Mouse (Mus musculus): ENCODE data around the gene Lenep.
A peak's percentile ranks its signal among the peaks of the same experiment; 100 is the strongest.

The Lenep gene

GRCm38 (mm10) chr3:89390699-89391662 is 11.6 kb downstream of the Lenep start:
- DNase-seq, result no peak

DNA sequence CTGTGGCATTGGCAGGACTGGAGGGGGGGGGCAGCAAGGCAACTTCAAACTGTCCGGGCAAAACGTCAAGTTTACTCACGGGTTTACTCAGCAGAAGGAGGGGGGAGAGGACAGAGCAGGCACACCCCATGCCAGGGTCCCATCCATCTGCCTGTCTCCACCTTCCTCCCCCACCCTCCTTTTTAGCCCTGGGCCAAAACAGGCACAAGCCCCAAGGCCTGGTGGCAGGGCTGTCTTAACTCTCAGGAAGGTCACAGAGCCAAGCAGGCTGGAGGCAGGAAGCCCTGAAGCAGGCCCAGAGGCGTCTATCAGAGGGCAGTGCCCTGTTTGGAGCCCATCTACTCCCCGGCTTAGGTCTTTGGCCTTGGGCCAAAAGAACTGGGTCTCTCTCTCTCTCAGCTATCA is 12.5 kb downstream of the Lenep start:
- no peak for DNase-seq

- DNase-seq, result no peak
Measured at GRCm38 (mm10) chr3:89388901-89389740, 13.5 kb downstream of the Lenep start.

- no peak for DNase-seq
Measured at GRCm38 (mm10) chr3:89388134-89388881, 14.3 kb downstream of the Lenep start.

- no peak for DNase-seq
Measured at GRCm38 (mm10) chr3:89387632-89388031, 15.0 kb downstream of the Lenep start.

DNA sequence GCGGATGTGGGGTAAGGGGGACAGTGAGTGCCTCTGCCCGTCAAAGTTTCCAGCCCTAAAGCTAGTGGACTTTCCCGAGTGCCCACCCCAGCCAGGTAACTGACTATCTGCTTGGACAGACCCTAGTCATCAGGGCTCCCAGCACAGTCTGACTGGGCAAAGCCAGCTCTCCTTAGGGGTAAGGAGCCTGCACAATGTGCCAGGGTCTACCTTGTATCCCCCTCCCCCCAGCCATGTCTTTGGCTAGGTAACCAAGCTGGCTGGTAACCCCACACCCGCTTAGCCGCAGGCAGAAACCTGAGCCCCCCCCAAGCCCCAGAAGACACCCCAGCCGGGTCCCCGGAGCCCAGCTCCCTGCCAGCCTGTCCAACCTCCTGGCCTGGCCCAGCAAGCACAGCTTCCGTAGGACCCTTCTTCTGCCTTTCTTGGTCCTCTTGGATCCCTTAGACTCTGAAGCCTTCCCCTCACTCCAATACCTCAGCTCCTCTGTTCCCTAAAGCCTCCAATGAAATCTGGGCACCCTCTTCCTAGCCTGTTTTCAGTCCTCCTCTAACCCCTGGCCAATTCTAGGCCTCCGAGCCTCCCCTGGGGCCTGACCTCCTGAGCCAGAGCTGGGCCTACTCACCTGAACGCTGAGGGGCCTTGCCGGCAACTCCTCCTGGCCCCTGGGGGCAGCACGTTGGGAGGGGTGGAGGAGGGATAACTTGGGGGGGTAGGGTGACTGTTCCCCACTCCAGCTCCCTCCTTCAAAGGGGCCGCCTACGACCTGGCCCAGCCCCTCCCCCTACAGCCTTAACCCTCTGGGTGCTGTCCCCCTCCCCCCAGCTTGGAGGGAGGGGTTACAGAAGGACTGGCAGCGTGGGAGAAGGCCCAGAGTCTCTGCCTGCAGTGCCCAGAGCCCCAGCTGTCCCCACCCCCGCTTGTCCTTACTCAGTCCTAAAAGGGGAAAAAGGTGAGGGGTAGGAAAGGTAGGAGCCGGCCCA is 15.9 kb downstream of the Lenep start:
- no peak for DNase-seq

- DNase-seq, result no peak
Measured at GRCm38 (mm10) chr3:89385451-89385850, 17.1 kb downstream of the Lenep start.

GRCm38 (mm10) chr3:89384331-89385076 is 18.1 kb downstream of the Lenep start:
- DNase-seq, result no peak

DNA sequence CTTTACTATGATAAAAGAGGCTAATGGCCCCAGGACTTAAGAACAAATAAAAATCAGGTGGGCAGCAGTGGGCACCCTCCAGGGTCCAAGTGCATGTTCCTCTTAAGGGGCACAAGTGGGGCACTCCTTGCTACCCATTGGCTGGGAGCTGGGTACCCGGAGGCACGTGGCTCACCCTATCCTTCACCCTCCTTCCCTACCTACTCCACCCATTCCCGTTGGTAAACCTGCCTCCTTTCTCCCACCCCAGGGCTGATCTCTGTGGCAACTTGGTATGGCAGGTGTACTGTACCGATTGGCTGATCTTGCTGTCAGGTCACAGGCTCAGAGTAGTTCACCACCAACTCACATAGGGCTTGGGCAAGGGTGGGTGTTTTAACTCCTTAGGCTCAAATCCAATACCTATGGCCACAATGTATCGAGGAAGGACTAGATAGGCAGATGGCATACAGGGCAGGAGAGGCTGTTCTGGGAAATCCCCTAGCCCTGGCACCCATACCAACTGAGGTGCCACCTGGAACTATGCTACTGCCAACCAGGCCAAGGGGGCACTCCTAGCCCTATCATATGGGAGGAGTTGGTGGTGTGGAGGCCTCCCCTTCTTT is 18.8 kb downstream of the Lenep start:
- no peak for DNase-seq

DNA sequence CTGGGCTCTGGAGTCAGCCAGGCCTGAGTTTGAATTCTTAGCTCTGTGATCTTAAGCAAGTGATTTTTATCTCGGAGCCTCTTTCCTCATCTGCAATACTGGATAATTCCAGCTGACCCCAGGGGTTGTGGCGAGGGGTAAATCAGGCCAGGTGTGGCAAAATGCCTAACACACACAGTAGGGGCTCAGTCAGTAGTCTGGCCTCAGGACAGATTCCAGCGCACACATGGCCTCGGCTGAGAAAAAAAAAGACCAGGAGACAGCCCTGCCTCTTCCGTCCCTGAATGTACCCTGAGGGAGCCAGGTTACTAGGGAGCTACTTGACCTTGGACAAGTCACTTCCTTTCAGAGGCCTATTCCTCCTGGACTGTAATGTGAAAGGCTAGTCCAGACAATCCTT is 19.6 kb downstream of the Lenep start:
- no peak for DNase-seq

DNA sequence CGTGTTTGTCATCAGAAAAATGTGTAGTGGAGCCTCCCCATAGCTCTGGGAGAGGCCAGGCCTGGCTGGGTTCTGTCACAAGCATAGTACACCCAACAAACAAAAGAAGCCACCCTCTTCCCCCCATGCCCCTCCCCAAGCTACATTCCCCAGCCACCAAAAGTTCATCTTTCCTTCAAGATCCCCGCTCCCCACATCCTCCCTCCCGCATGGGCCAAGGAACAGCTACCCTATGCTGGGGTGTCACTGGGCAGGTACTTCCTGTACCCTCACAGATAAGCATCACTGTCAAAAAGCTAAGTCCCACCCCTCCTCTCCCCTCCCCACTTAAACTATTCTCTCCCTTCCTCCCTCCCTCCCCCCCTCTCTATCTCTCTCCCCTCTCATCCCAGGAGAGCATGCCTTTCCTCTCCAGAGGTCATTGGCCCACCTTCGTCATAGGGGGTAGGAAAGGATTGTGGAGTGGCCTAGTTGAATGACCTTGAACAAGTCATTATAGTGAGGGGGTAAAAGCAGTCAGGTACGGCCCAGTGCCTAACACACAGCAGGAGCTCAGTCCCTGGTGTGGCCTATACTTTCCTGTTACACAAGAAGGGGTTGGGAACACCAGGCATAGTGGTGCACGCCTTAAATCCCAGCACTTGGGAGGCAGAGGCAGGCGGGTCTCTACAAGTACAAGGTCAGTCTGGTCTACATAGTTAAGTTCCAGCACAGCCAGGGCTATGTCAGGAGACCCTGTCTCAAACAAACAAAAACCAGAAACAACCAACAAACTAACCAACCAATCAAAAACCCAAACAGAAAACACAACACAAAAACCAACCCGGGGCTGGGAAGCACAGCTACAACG is 20.3 kb downstream of the Lenep start:
- no peak for DNase-seq

GRCm38 (mm10) chr3:89381233-89381632 is 21.4 kb downstream of the Lenep start:
- no peak for DNase-seq

DNA sequence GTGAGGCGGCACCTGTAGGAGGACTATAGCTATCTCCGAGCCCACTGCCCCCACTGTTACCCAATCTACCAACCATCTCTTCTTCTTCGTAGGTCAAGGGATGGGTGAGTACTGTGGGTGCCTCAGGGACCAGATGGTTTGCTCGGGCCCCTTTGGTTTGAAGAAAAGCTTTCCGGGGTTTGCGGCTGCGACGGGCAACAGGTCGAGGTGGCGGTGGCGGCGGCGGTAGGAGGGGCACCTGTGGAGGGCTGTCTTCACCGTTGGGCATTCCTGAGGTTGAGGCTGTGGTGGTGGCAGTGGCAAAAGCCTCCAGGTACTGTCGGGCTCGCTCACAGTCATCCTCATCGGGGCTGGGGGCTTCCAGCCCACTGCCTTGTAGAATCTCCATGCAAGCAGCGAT is 21.9 kb downstream of the Lenep start:
- DNase-seq, result no peak

DNA sequence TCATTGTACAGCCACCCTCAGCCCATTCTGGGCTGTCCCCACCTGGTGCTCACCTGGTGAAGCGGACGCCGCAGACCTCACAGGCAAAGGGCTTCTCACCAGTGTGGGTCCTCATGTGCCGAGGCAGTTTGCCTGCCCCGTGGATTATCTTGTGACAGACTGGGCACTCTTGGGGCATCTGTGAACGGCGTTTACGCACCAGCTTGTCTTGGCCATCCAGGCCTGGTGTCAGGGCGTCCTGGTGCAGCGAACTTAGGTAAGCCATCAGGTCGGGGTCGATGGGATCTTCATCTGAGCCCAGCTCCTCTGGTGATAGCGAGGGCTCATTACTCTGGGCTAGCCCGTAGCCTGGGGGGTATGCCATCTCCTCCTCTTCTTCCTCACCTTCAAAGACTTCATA is 22.3 kb downstream of the Lenep start:
- no peak for DNase-seq

DNA sequence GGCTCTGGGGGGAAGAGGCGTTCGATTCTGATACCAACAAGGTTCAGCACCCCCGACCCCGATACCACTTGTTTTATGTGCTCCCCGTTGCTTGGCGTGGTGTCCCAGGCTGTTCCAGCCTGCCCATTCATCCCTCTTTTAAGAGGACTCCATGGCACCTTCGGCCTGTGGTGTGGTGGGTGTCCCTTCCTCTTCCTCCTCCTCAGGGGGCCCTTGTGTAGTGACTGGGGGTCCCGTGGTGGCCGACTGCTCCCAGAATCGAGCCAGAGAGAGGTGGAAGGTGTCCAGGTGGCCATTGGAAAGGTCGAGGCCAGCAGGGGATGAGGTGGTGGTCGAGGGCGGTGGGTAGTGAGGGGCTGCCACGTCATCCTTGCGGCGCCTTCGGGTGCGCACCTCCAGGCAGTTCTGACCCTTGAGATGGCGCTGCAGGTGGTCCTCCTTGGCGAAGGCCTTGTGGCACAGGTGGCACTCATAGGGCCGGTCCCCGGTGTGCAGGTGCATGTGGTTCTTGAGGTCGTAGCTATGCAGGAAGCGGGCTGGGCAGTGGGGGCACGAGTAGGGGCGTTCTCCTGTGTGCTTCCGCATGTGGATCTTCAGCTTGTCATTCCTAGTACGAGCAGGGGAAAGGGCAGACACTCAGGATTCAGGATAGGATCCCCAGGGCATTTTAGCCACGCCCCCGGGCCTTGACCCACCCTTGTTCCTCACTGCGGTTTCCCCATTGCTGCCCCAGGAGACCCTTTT is 23.0 kb downstream of the Lenep start:
- DNase-seq, result no peak

DNA sequence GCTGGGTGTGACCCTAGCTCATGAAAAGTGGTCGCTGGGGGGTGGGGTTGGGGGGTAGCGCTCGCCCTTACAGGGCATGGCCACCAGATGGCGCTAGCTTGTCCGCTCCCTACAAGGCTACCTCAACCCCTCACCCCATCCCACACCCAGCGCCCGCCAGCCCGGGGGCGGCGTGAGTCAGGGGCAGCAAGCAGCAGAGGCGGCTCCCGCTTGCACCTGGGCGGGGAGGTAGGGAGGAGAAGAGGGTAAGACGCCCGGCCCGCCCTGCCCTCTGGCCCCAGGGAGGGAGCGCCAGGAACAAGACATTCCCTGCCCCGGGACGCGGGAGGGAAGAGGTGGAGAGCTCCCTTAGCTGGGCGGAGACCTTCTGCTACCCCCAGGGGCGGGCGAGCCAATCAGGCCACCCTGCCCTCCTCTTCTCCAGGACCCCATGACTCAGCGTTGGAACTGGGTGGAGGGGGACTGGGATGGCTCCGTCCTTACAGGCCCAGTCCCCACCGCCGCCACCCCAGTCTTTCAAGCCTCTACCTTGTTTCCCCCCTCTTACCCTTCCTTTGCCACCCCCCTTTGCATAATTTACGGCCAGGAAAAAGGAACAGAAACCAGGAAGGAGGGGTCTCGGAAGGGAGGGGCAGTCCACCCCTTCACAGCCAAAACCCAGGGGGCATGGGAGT is 24.1 kb downstream of the Lenep start:
- DNase-seq, result peak; percentile 71

DNA sequence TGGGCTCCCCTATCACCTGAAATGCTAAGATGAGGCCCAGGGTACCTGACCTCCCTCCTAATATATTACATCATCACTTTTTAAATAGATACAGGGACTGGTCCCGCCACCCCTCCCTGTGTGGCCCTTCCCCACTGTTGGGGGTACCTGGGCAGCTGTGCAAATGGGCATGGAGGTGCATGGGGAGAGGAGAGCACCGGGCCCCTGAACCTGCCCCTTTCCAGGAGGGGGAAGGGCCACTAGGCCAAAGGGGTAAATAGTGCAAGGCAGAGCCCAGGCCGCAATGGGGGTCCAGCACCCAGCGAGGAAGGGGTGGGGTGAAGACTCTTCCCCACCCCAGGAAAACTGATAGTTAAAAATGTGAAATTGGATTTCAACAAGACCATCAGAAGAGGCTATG is 24.8 kb downstream of the Lenep start:
- no peak for DNase-seq

- no peak for DNase-seq
Measured at GRCm38 (mm10) chr3:89373581-89374231, 28.9 kb downstream of the Lenep start.
